Mouse (Mus musculus): ENCODE measurements around the gene Nt5dc3. TPM values are rescaled to one million over a fixed set of nuclear protein-coding genes. Genes with fewer than 3 reads are reported as not detected.
A peak's percentile ranks its signal among the peaks of the same experiment; 100 is the strongest.

Nt5dc3 gene
- total and polyA plus RNA-seq, 2 experiments = 5.3 to 10.3 TPM

- Histone ChIP-seq H3K27ac (replicated peaks; ENCODE audit: insufficient read depth, low read depth, low read length) (peak overlapping the region; percentile 14; the same call in 1 of the 2 replicates), H3K4me3 (ENCODE audit: insufficient read depth, low read depth, low read length) (no peak overlapping the region), H3K4me1 (ENCODE audit: control insufficient read depth, insufficient read depth, low read length) (0 out of 2 replicates have a peak, but pooled peaks cover 3% of the 10 kb centered on the region), H3K27me3 (ENCODE audit: control insufficient read depth, insufficient read depth, low read length) (no peaks in the 10 kb centered on the region), H3K36me3 (ENCODE audit: control insufficient read depth, insufficient read depth, low read length) (no peaks in the 10 kb centered on the region), H3K9ac (ENCODE audit: low read depth, low read length) (no peak overlapping the region), H3K79me2 (ENCODE audit: control insufficient read depth, insufficient read depth, low read length) (no peaks in the 10 kb centered on the region)
- peak; percentile 78 for DNase-seq (ENCODE audit: extremely low read depth, low read depth, low spot score)
- WGBS = 35% methylated on average over 5 of the region's 5 CpGs
- TF ChIP-seq POLR2A (IDR thresholded peaks at IDR 0.05; ENCODE audit: extremely low read depth, insufficient read depth, low read length) (no peak), CTCF (IDR thresholded peaks at IDR 0.05; ENCODE audit: low read depth, low read length) (no peak)
Measured at GRCm38 (mm10) chr10:86872591-86872990, 93.8 kb downstream of the Nt5dc3 start.

- no peaks in the 10 kb centered on the region for H3K27me3 ChIP-seq (ENCODE audit: control insufficient read depth, insufficient read depth, low read length)
- 14% methylated on average over 7 of the region's 7 CpGs for WGBS
- peak; percentile 93 for DNase-seq (ENCODE audit: extremely low read depth, low read depth, low spot score)
- no peak overlapping the region for H3K9ac ChIP-seq (ENCODE audit: low read depth, low read length)
- H3K36me3 ChIP-seq (ENCODE audit: control insufficient read depth, insufficient read depth, low read length) = no peaks in the 10 kb centered on the region
- H3K4me3 ChIP-seq (ENCODE audit: insufficient read depth, low read depth, low read length) = no peak overlapping the region
- H3K27ac ChIP-seq (replicated peaks; ENCODE audit: insufficient read depth, low read depth, low read length) = peak overlapping the region; percentile 69
- no peak for TF ChIP-seq POLR2A (IDR thresholded peaks at IDR 0.05; ENCODE audit: extremely low read depth, insufficient read depth, low read length)
- no peak for TF ChIP-seq CTCF (IDR thresholded peaks at IDR 0.05; ENCODE audit: low read depth, low read length)
- no peaks in the 10 kb centered on the region for H3K79me2 ChIP-seq (ENCODE audit: control insufficient read depth, insufficient read depth, low read length)
- H3K4me1 ChIP-seq (ENCODE audit: control insufficient read depth, insufficient read depth, low read length) = peaks cover 24% of the 10 kb centered on the region
Measured at GRCm38 (mm10) chr10:86878721-86879120, 99.9 kb downstream of the Nt5dc3 start.

GRCm38 (mm10) chr10:86880071-86880806 is 101.4 kb downstream of the Nt5dc3 start:
- WGBS = 25% methylated on average over 5 of the region's 5 CpGs
- H3K27me3 ChIP-seq (ENCODE audit: control insufficient read depth, insufficient read depth, low read length) = no peaks in the 10 kb centered on the region
- no peak overlapping the region for H3K4me3 ChIP-seq (ENCODE audit: insufficient read depth, low read depth, low read length)
- DNase-seq (ENCODE audit: extremely low read depth, low read depth, low spot score) = peak; percentile 90
- H3K36me3 ChIP-seq (ENCODE audit: control insufficient read depth, insufficient read depth, low read length) = no peaks in the 10 kb centered on the region
- peak overlapping the region; percentile 62 for H3K27ac ChIP-seq (replicated peaks; ENCODE audit: insufficient read depth, low read depth, low read length)
- no peaks in the 10 kb centered on the region for H3K79me2 ChIP-seq (ENCODE audit: control insufficient read depth, insufficient read depth, low read length)
- H3K4me1 ChIP-seq (ENCODE audit: control insufficient read depth, insufficient read depth, low read length) = peaks cover 24% of the 10 kb centered on the region
- H3K9ac ChIP-seq (ENCODE audit: low read depth, low read length) = 0 out of 2 replicates have a peak overlapping the region, but pooled peaks have one; percentile 47
- TF ChIP-seq POLR2A (IDR thresholded peaks at IDR 0.05; ENCODE audit: extremely low read depth, insufficient read depth, low read length) (no peak), CTCF (IDR thresholded peaks at IDR 0.05; ENCODE audit: low read depth, low read length) (no peak)

GRCm38 (mm10) chr10:86881448-86881847 is 102.6 kb downstream of the Nt5dc3 start:
- TF ChIP-seq CTCF (IDR thresholded peaks at IDR 0.05; ENCODE audit: low read depth, low read length) = no peak
- no peak for TF ChIP-seq POLR2A (IDR thresholded peaks at IDR 0.05; ENCODE audit: extremely low read depth, insufficient read depth, low read length)
- H3K4me3 ChIP-seq (ENCODE audit: insufficient read depth, low read depth, low read length) = no peak overlapping the region

GRCm38 (mm10) chr10:86886434-86886833 is 107.6 kb downstream of the Nt5dc3 start:
- H3K36me3 ChIP-seq (ENCODE audit: control insufficient read depth, insufficient read depth, low read length) = no peaks in the 10 kb centered on the region
- H3K27ac ChIP-seq (replicated peaks; ENCODE audit: insufficient read depth, low read depth, low read length) = no peak overlapping the region
- H3K4me1 ChIP-seq (ENCODE audit: control insufficient read depth, insufficient read depth, low read length) = peaks cover 20% of the 10 kb centered on the region
- 20% methylated on average over 1 of the region's 1 CpGs for WGBS
- no peaks in the 10 kb centered on the region for H3K79me2 ChIP-seq (ENCODE audit: control insufficient read depth, insufficient read depth, low read length)
- no peak for TF ChIP-seq CTCF (IDR thresholded peaks at IDR 0.05; ENCODE audit: low read depth, low read length)
- TF ChIP-seq POLR2A (IDR thresholded peaks at IDR 0.05; ENCODE audit: extremely low read depth, insufficient read depth, low read length) = no peak
- H3K4me3 ChIP-seq (ENCODE audit: insufficient read depth, low read depth, low read length) = no peak overlapping the region
- peak; percentile 92 for DNase-seq (ENCODE audit: extremely low read depth, low read depth, low spot score)
- H3K9ac ChIP-seq (ENCODE audit: low read depth, low read length) = no peak overlapping the region
- no peaks in the 10 kb centered on the region for H3K27me3 ChIP-seq (ENCODE audit: control insufficient read depth, insufficient read depth, low read length)

More at GRCm38 (mm10) chr10:86881448-86881847, 102.6 kb downstream of the Nt5dc3 start:
- no peak overlapping the region for H3K9ac ChIP-seq (ENCODE audit: low read depth, low read length)
- H3K36me3 ChIP-seq (ENCODE audit: control insufficient read depth, insufficient read depth, low read length) = no peaks in the 10 kb centered on the region
- peak overlapping the region; percentile 76 for H3K27ac ChIP-seq (replicated peaks; ENCODE audit: insufficient read depth, low read depth, low read length)
- H3K4me1 ChIP-seq (ENCODE audit: control insufficient read depth, insufficient read depth, low read length) = peaks cover 27% of the 10 kb centered on the region
- H3K79me2 ChIP-seq (ENCODE audit: control insufficient read depth, insufficient read depth, low read length) = no peaks in the 10 kb centered on the region
- peak; percentile 69 for DNase-seq (ENCODE audit: extremely low read depth, low read depth, low spot score)
- H3K27me3 ChIP-seq (ENCODE audit: control insufficient read depth, insufficient read depth, low read length) = no peaks in the 10 kb centered on the region

Other genes with a start within 250 kb of the Nt5dc3 start
- 777 and 830 TPM in 2 replicates for gene Hsp90b1, start 73.5 kb upstream of the Nt5dc3 start, total RNA-seq (2014; rRNA removed)
- gene Hsp90b1, start 73.5 kb upstream of the Nt5dc3 start, polyA plus RNA-seq (2012; rRNA removed) = 78.7 and 83.0 TPM in 2 replicates
- 0.87 and 1.0 TPM in 2 replicates for gene Ttc41, start 73.2 kb upstream of the Nt5dc3 start, total RNA-seq (2014; rRNA removed)
- gene Ttc41, start 73.2 kb upstream of the Nt5dc3 start, polyA plus RNA-seq (2012; rRNA removed) = 0.77 and 1.1 TPM in 2 replicates
- 1.9 TPM in 2 replicates for gene Gm49358, start 15.0 kb upstream of the Nt5dc3 start, total RNA-seq (2014; rRNA removed)
- gene Gm49358, start 15.0 kb upstream of the Nt5dc3 start, polyA plus RNA-seq (2012; rRNA removed) = not detected in 2 replicates
- 73.5 and 85.8 TPM in 2 replicates for gene Stab2, start 229.0 kb downstream of the Nt5dc3 start, total RNA-seq (2014; rRNA removed)
- gene Stab2, start 229.0 kb downstream of the Nt5dc3 start, polyA plus RNA-seq (2012; rRNA removed) = 14.7 and 24.0 TPM in 2 replicates

Data from liver, adult 2 months (tissue).